Mouse (Mus musculus) layer of hippocampus, adult 8-10 months (tissue): ENCODE data around the gene Ehd1. TPM values are rescaled to one million over a fixed set of nuclear protein-coding genes. Genes with fewer than 3 reads are reported as not detected.
A peak's percentile ranks its signal among the peaks of the same experiment; 100 is the strongest.

Source experiments
- DNase-seq, 2 experiments: peaks; one replicate each; pipeline ENCODE4 v3.0.0; 2022; ENCODE audit warnings: low spot score in 2 of 2
- total RNA-seq, 4 experiments: library from RNA; stranded (reverse); gene quantifications; 2 replicates each; pipeline ENCODE4 v1.2.4; 2022

The Ehd1 gene
- total RNA-seq, 4 experiments from 2014 or later = 59.1 to 76.4 (median 70.3) TPM

GRCm38 (mm10) chr19:6260428-6260827 is 16.1 kb upstream of the Ehd1 start:
- no peak for DNase-seq

GRCm38 (mm10) chr19:6260946-6261345 is 15.6 kb upstream of the Ehd1 start:
- no peak for DNase-seq

- DNase-seq = no peak
These were observed 15.1 kb upstream of the Ehd1 start for GRCm38 (mm10) chr19:6261379-6261778.

GRCm38 (mm10) chr19:6262222-6262621 is 14.3 kb upstream of the Ehd1 start:
- DNase-seq = peak; percentile 61 to 70

GRCm38 (mm10) chr19:6262839-6263433 is 13.6 kb upstream of the Ehd1 start:
- no peak for DNase-seq

GRCm38 (mm10) chr19:6264200-6264599 is 12.3 kb upstream of the Ehd1 start:
- no peak for DNase-seq

GRCm38 (mm10) chr19:6264945-6265344 is 11.6 kb upstream of the Ehd1 start:
- no peak for DNase-seq

- DNase-seq = no peak
These were observed 10.8 kb upstream of the Ehd1 start for GRCm38 (mm10) chr19:6265727-6266182.

GRCm38 (mm10) chr19:6267306-6268169 is 9.0 kb upstream of the Ehd1 start:
- no peak for DNase-seq

GRCm38 (mm10) chr19:6268170-6268528 is 8.4 kb upstream of the Ehd1 start:
- peak; percentile 70 to 88 for DNase-seq

GRCm38 (mm10) chr19:6268670-6269132 is 7.8 kb upstream of the Ehd1 start:
- DNase-seq = no peak

GRCm38 (mm10) chr19:6269798-6270475 is 6.6 kb upstream of the Ehd1 start:
- DNase-seq = no peak

GRCm38 (mm10) chr19:6270661-6271060 is 5.9 kb upstream of the Ehd1 start:
- DNase-seq = no peak

GRCm38 (mm10) chr19:6271206-6271605 is 5.3 kb upstream of the Ehd1 start:
- no peak for DNase-seq

- DNase-seq = no peak
These were observed 4.5 kb upstream of the Ehd1 start for GRCm38 (mm10) chr19:6272053-6272452.

- DNase-seq = no peak
These were observed 3.8 kb upstream of the Ehd1 start for GRCm38 (mm10) chr19:6272738-6273137.

GRCm38 (mm10) chr19:6273592-6273991 is 2.9 kb upstream of the Ehd1 start:
- DNase-seq = no peak

- no peak for DNase-seq
These were observed 2.4 kb upstream of the Ehd1 start for GRCm38 (mm10) chr19:6273998-6274608.

GRCm38 (mm10) chr19:6275740-6276389 is 660 bp upstream of the Ehd1 start:
- DNase-seq = no peak

- no peak for DNase-seq
These were observed 1.3 kb downstream of the Ehd1 start for GRCm38 (mm10) chr19:6277661-6278438.
